Mouse (Mus musculus) CH12.LX (cell line): ENCODE results near the gene Mrpl46. TPM values are rescaled to one million over a fixed set of nuclear protein-coding genes. Genes with fewer than 3 reads are reported as not detected.

ENCODE experiments used
- DNase-seq: peaks from one replicate; pipeline ENCODE4 v3.0.0-alpha.2; 2013; ENCODE audit errors: extremely low read depth
- H3K27ac ChIP-seq: 2 replicates; pipeline ENCODE4 v1.5.1; 2012; ENCODE audit warnings: low read depth, mild to moderate bottlenecking, control low read depth, moderate library complexity; ENCODE audit not compliant: insufficient read depth
- H3K27me3 ChIP-seq: replicated peaks from 2 replicates; pipeline ENCODE3; 2012; ENCODE audit warnings: inconsistent platforms
- H3K36me3 ChIP-seq, 2 experiments: replicated peaks in 1 of 2; 2 replicates each; pipeline versions ENCODE3 to v1.6.1; 2012; ENCODE audit warnings: inconsistent platforms in 1 of 2, low read length in 1 of 2, mild to moderate bottlenecking in 1 of 2, mixed read lengths in 1 of 2, moderate library complexity in 1 of 2; ENCODE audit not compliant: control insufficient read depth in 1 of 2, insufficient read depth in 1 of 2
- H3K4me1 ChIP-seq, 2 experiments: 2 replicates each; pipeline ENCODE4 v1.6.1; 2012; ENCODE audit warnings: inconsistent platforms in 1 of 2, moderate library complexity in 1 of 2; ENCODE audit not compliant: insufficient read depth in 2 of 2, control insufficient read depth in 1 of 2
- H3K4me2 ChIP-seq: 2 replicates; pipeline ENCODE4 v1.6.1; 2012; ENCODE audit warnings: low read depth, mild to moderate bottlenecking, control low read depth; ENCODE audit not compliant: poor library complexity, insufficient read depth, severe bottlenecking
- H3K4me3 ChIP-seq, 3 experiments: fragments of 150-350 bp in 1 of 3; sonication (generic) in 1 of 3; replicated peaks in 1 of 3; 2 replicates each; pipeline versions ENCODE3 to v1.5.1; 2011 to 2012; ENCODE audit warnings: low read depth in 2 of 3, low read length in 2 of 3, mild to moderate bottlenecking in 2 of 3, moderate library complexity in 2 of 3, control low read depth in 1 of 3, improper control_type of control experiment in 1 of 3, inconsistent platforms in 1 of 3, mixed read lengths in 1 of 3; ENCODE audit not compliant: poor library complexity in 1 of 3
- H3K79me2 ChIP-seq: replicated peaks from 2 replicates; pipeline ENCODE4 v1.6.1; 2012; ENCODE audit warnings: mild to moderate bottlenecking, moderate library complexity; ENCODE audit not compliant: control insufficient read depth, poor library complexity, insufficient read depth, severe bottlenecking; ENCODE audit errors: extremely low read depth
- H3K9ac ChIP-seq: 2 replicates; pipeline ENCODE4 v1.6.1; 2012; ENCODE audit warnings: low read depth, mild to moderate bottlenecking, control low read depth, moderate library complexity; ENCODE audit not compliant: insufficient read depth
- H3K9me3 ChIP-seq: replicated peaks from 2 replicates; pipeline ENCODE3; 2012; ENCODE audit warnings: low read length, inconsistent platforms, mixed read lengths
- CHD1 ChIP-seq: IDR thresholded peaks from 2 replicates; pipeline ENCODE4 v1.6.1; 2012; ENCODE audit warnings: low read depth, low read length, improper control_type of control experiment, inconsistent platforms
- CHD2 ChIP-seq: IDR thresholded peaks from 2 replicates; pipeline ENCODE4 v1.6.1; 2011; ENCODE audit warnings: low read length, improper control_type of control experiment
- E2F4 ChIP-seq: IDR thresholded peaks from 2 replicates; pipeline ENCODE4 v1.6.1; 2011; ENCODE audit warnings: low read depth, low read length, improper control_type of control experiment; ENCODE audit not compliant: insufficient replicate concordance
- ELF1 ChIP-seq: IDR thresholded peaks from 2 replicates; pipeline ENCODE4 v1.6.1; 2014; ENCODE audit warnings: low read depth, mild to moderate bottlenecking, inconsistent platforms, low read length, improper control_type of control experiment
- EP300 ChIP-seq: IDR thresholded peaks from 2 replicates; pipeline ENCODE4 v1.6.1; 2011; ENCODE audit warnings: low read length, improper control_type of control experiment
- ETS1 ChIP-seq: conservative IDR thresholded peaks from 2 replicates; pipeline ENCODE4 v1.6.1; 2012; ENCODE audit warnings: low read depth, mild to moderate bottlenecking, inconsistent platforms, low read length, improper control_type of control experiment, moderate library complexity
- GABPA ChIP-seq: IDR thresholded peaks from 2 replicates; pipeline ENCODE4 v1.6.1; 2012; ENCODE audit warnings: low read depth, low read length, improper control_type of control experiment, inconsistent platforms; ENCODE audit not compliant: insufficient replicate concordance
- IRF4 ChIP-seq: IDR thresholded peaks from 2 replicates; pipeline ENCODE4 v1.6.1; 2014; ENCODE audit warnings: low read depth, mild to moderate bottlenecking, inconsistent platforms, low read length, improper control_type of control experiment
- JUN ChIP-seq: IDR thresholded peaks from 2 replicates; pipeline ENCODE4 v1.6.1; 2011; ENCODE audit warnings: low read depth, mild to moderate bottlenecking, low read length, improper control_type of control experiment, moderate library complexity; ENCODE audit not compliant: insufficient read depth
- JUND ChIP-seq: conservative IDR thresholded peaks from 2 replicates; pipeline ENCODE4 v1.6.1; 2011; ENCODE audit warnings: low read depth, low read length, improper control_type of control experiment
- KAT2A ChIP-seq: IDR thresholded peaks from 2 replicates; pipeline ENCODE4 v1.6.1; 2012; ENCODE audit warnings: low read length, improper control_type of control experiment, inconsistent platforms; ENCODE audit not compliant: insufficient replicate concordance
- MAFK ChIP-seq: IDR thresholded peaks from 2 replicates; pipeline ENCODE4 v1.6.1; 2011; ENCODE audit warnings: low read length, improper control_type of control experiment; ENCODE audit not compliant: insufficient replicate concordance
- MAX ChIP-seq: IDR thresholded peaks from 2 replicates; pipeline ENCODE4 v1.6.1; 2011; ENCODE audit warnings: low read length, improper control_type of control experiment
- MAZ ChIP-seq: IDR thresholded peaks from 2 replicates; pipeline ENCODE4 v1.6.1; 2012; ENCODE audit warnings: low read depth, mild to moderate bottlenecking, inconsistent platforms, low read length, improper control_type of control experiment, moderate library complexity
- MXI1 ChIP-seq: IDR thresholded peaks from 2 replicates; pipeline ENCODE4 v1.6.1; 2011; ENCODE audit warnings: mild to moderate bottlenecking, low read depth, low read length, improper control_type of control experiment
- MYC ChIP-seq: IDR thresholded peaks from 2 replicates; pipeline ENCODE4 v1.6.1; 2011; ENCODE audit warnings: low read depth, mild to moderate bottlenecking, improper control_type of control experiment, low read length
- NELFE ChIP-seq: IDR thresholded peaks from 2 replicates; pipeline ENCODE4 v1.6.1; 2011; ENCODE audit warnings: low read depth, low read length, improper control_type of control experiment
- PAX5 ChIP-seq: IDR thresholded peaks from 2 replicates; pipeline ENCODE4 v1.6.1; 2012; ENCODE audit warnings: low read length, inconsistent platforms, mixed read lengths
- POLR2A ChIP-seq: IDR thresholded peaks from 2 replicates; pipeline ENCODE4 v1.6.1; 2011; ENCODE audit warnings: low read depth, mild to moderate bottlenecking, improper control_type of control experiment, low read length
- POLR2AphosphoS2 ChIP-seq: IDR thresholded peaks from 2 replicates; pipeline ENCODE4 v1.6.1; 2011; ENCODE audit warnings: low read depth, low read length, improper control_type of control experiment
- RAD21 ChIP-seq: IDR thresholded peaks from 2 replicates; pipeline ENCODE4 v1.6.1; 2011; ENCODE audit warnings: low read depth, mild to moderate bottlenecking, low read length, improper control_type of control experiment, moderate library complexity
- RCOR1 ChIP-seq: conservative IDR thresholded peaks from 2 replicates; pipeline ENCODE4 v1.6.1; 2012; ENCODE audit warnings: low read depth, mild to moderate bottlenecking, inconsistent platforms, low read length, improper control_type of control experiment
- SMC3 ChIP-seq: IDR thresholded peaks from 2 replicates; pipeline ENCODE4 v1.6.1; 2011; ENCODE audit warnings: low read depth, low read length, improper control_type of control experiment
- TCF12 ChIP-seq: IDR thresholded peaks from 2 replicates; pipeline ENCODE4 v1.6.1; 2014; ENCODE audit warnings: low read depth, mild to moderate bottlenecking, inconsistent platforms, low read length, improper control_type of control experiment
- USF2 ChIP-seq: conservative IDR thresholded peaks from 2 replicates; pipeline ENCODE4 v1.6.1; 2011; ENCODE audit warnings: low read depth, low read length, improper control_type of control experiment
- ZC3H11A ChIP-seq: IDR thresholded peaks from 2 replicates; pipeline ENCODE4 v1.6.1; 2012; ENCODE audit warnings: low read depth, mild to moderate bottlenecking, inconsistent platforms, low read length, improper control_type of control experiment
- ZKSCAN1 ChIP-seq: IDR thresholded peaks from 2 replicates; pipeline ENCODE4 v1.6.1; 2012; ENCODE audit warnings: low read depth, inconsistent platforms, low read length, improper control_type of control experiment, borderline replicate concordance
- ZMIZ1 ChIP-seq: IDR thresholded peaks from 2 replicates; pipeline ENCODE4 v1.6.1; 2012; ENCODE audit warnings: low read depth, mild to moderate bottlenecking, inconsistent platforms, low read length, improper control_type of control experiment
- ZNF384 ChIP-seq: IDR thresholded peaks from 2 replicates; pipeline ENCODE4 v1.6.1; 2012; ENCODE audit warnings: low read depth, low read length, improper control_type of control experiment, inconsistent platforms
- dilution Hi-C: fragments of 300-500 bp; cut with MboI; formaldehyde crosslinking; loops from 2 replicates; pipeline ENCODE4 v1.14.3; 2020; ENCODE audit warnings: low sequenced_read_pairs; ENCODE audit not compliant: extremely low pct_unique_long_range_greater_than_20kb, extremely low pct_ligation_motif_present
- in situ Hi-C: fragments of 300-500 bp; cut with MboI; formaldehyde crosslinking; loops from 3 replicates; pipeline ENCODE4 v1.14.3; 2019; ENCODE audit warnings: low sequenced_read_pairs, low pct_ligation_motif_present, low pct_unique_long_range_greater_than_20kb, mixed read lengths
- polyA plus RNA-seq: library from polyadenylated mRNA; unstranded; fragments of >175 nt; gene quantifications from 2 replicates; pipeline ENCODE4 v1.2.1, GENCODE M21; 2012; ENCODE audit warnings: low read depth; ENCODE audit not compliant: insufficient read length
- total RNA-seq, 2 experiments: library from RNA; depleted of rRNA; stranded (reverse); fragments of 300-350 nt in 1 of 2; fragments of >200 nt in 1 of 2; gene quantifications; 2 replicates each; pipeline ENCODE4 v1.2.3; 2012 to 2014

Mrpl46 gene
- total and polyA plus RNA-seq, 3 experiments: 56.1 to 63.2 (median 62.8) TPM

GRCm38 (mm10) chr7:78778741-78779140 lies 4.6 kb downstream of the Mrpl46 start:
- Histone ChIP-seq H3K36me3 (peaks cover 50 to 73% of the 10 kb centered on the region in 2 experiments), H3K4me3 (no peak overlapping the region), H3K9me3 (no peaks in the 10 kb centered on the region), H3K27me3 (no peaks in the 10 kb centered on the region), H3K4me1 (peaks cover 0 to 14% of the 10 kb centered on the region in 2 experiments; a peak in 2 of 4 replicates), H3K9ac (no peak overlapping the region), H3K79me2 (peaks cover 23% of the 10 kb centered on the region), H3K27ac (no peak overlapping the region), H3K4me2 (no peak overlapping the region)
- TF ChIP-seq ELF1 (no peak), PAX5 (no peak), RCOR1 (no peak), USF2 (no peak), MAX (no peak), JUND (no peak), TCF12 (no peak), ZC3H11A (no peak), ZNF384 (no peak), SMC3 (no peak), CHD1 (no peak), EP300 (no peak), IRF4 (no peak), JUN (no peak), NELFE (no peak), RAD21 (no peak), POLR2AphosphoS2 (no peak), MYC (no peak)
- in situ Hi-C loops: loop anchor here (25.0 kb wide), 1 partner anchor 309 kb away; no protein-coding TSS in a partner anchor
- DNase-seq: no peak
- dilution Hi-C loops: no loop called here

GRCm38 (mm10) chr7:78770936-78771335 lies 12.4 kb downstream of the Mrpl46 start:
- in situ Hi-C loops: no loop called here
- peaks cover 23% of the 10 kb centered on the region for H3K27me3 ChIP-seq
- H3K27ac ChIP-seq: no peak overlapping the region
- no peak overlapping the region for H3K9ac ChIP-seq
- no peak overlapping the region for H3K4me3 ChIP-seq
- peaks cover 20 to 37% of the 10 kb centered on the region in 2 experiments for H3K36me3 ChIP-seq
- dilution Hi-C loops: no loop called here
- H3K79me2 ChIP-seq: no peaks in the 10 kb centered on the region
- TF ChIP-seq GABPA (no peak), CHD2 (no peak), E2F4 (no peak), MXI1 (no peak), ZC3H11A (no peak), POLR2A (no peak), ZMIZ1 (no peak), ETS1 (no peak), ELF1 (no peak), KAT2A (no peak), MAZ (no peak), MAFK (no peak), JUND (no peak), ZKSCAN1 (no peak), NELFE (no peak)
- no peaks in the 10 kb centered on the region for H3K4me1 ChIP-seq
- H3K9me3 ChIP-seq: no peaks in the 10 kb centered on the region
- no peak for DNase-seq
- no peak overlapping the region for H3K4me2 ChIP-seq
